Mouse (Mus musculus): Measurements from ENCODE around the gene Gpr141. TPM values are rescaled to one million over a fixed set of nuclear protein-coding genes. Genes with fewer than 3 reads are reported as not detected.

Gene Gpr141
- polyA plus RNA-seq, 1 experiment from 2014 or later: 0.15 TPM

- no peaks in the 10 kb centered on the region for H3K27me3 ChIP-seq (ENCODE audit: control insufficient read depth, insufficient read depth, low read length)
- no peak for ATAC-seq (replicated peaks; ENCODE audit: insufficient number of reproducible peaks, low FRiP score, low TSS enrichment, low read depth)
- no peak overlapping the region for H3K4me2 ChIP-seq (ENCODE audit: low read depth, low read length)
- no peak overlapping the region for H3K4me3 ChIP-seq (ENCODE audit: low read depth, low read length)
- no peaks in the 10 kb centered on the region for H3K9me3 ChIP-seq (replicated peaks; ENCODE audit: control insufficient read depth, low read length)
- no peaks in the 10 kb centered on the region for H3K36me3 ChIP-seq (replicated peaks; ENCODE audit: control insufficient read depth, insufficient read depth, low read depth, low read length)
- no peaks in the 10 kb centered on the region for H3K4me1 ChIP-seq (ENCODE audit: control insufficient read depth, insufficient read depth, low read length)
- no peak overlapping the region for H3K27ac ChIP-seq (replicated peaks; ENCODE audit: low read depth, low read length)
- DNase-seq (ENCODE audit: low spot score): no peak
- WGBS: 92% methylated on average over 4 of the region's 4 CpGs
- H3K9ac ChIP-seq (replicated peaks; ENCODE audit: low read length): no peak overlapping the region
These were observed 6.5 kb upstream of the Gpr141 start for GRCm38 (mm10) chr13:19830560-19830959.

GRCm38 (mm10) chr13:19828095-19828494 lies 4.0 kb upstream of the Gpr141 start:
- Histone ChIP-seq H3K36me3 (replicated peaks; ENCODE audit: control insufficient read depth, insufficient read depth, low read depth, low read length) (no peaks in the 10 kb centered on the region), H3K4me2 (ENCODE audit: low read depth, low read length) (no peak overlapping the region), H3K9me3 (replicated peaks; ENCODE audit: control insufficient read depth, low read length) (no peaks in the 10 kb centered on the region), H3K4me3 (ENCODE audit: low read depth, low read length) (no peak overlapping the region), H3K4me1 (ENCODE audit: control insufficient read depth, insufficient read depth, low read length) (no peaks in the 10 kb centered on the region), H3K9ac (replicated peaks; ENCODE audit: low read length) (no peak overlapping the region), H3K27me3 (ENCODE audit: control insufficient read depth, insufficient read depth, low read length) (no peaks in the 10 kb centered on the region), H3K27ac (replicated peaks; ENCODE audit: low read depth, low read length) (no peak overlapping the region)
- 100% methylated on average over 2 of the region's 2 CpGs for WGBS
- no peak for ATAC-seq (replicated peaks; ENCODE audit: insufficient number of reproducible peaks, low FRiP score, low TSS enrichment, low read depth)
- DNase-seq (ENCODE audit: low spot score): no peak

GRCm38 (mm10) chr13:19821639-19822038 lies 2.4 kb downstream of the Gpr141 start:
- Histone ChIP-seq H3K4me3 (ENCODE audit: low read depth, low read length) (no peak overlapping the region), H3K36me3 (replicated peaks; ENCODE audit: control insufficient read depth, insufficient read depth, low read depth, low read length) (no peaks in the 10 kb centered on the region), H3K9ac (replicated peaks; ENCODE audit: low read length) (no peak overlapping the region), H3K9me3 (replicated peaks; ENCODE audit: control insufficient read depth, low read length) (no peaks in the 10 kb centered on the region), H3K27me3 (ENCODE audit: control insufficient read depth, insufficient read depth, low read length) (no peaks in the 10 kb centered on the region), H3K27ac (replicated peaks; ENCODE audit: low read depth, low read length) (no peak overlapping the region), H3K4me2 (ENCODE audit: low read depth, low read length) (no peak overlapping the region), H3K4me1 (ENCODE audit: control insufficient read depth, insufficient read depth, low read length) (no peaks in the 10 kb centered on the region)
- ATAC-seq (replicated peaks; ENCODE audit: insufficient number of reproducible peaks, low FRiP score, low TSS enrichment, low read depth) (no peak), DNase-seq (ENCODE audit: low spot score) (no peak)

- Histone ChIP-seq H3K4me3 (ENCODE audit: low read depth, low read length) (no peak overlapping the region), H3K4me2 (ENCODE audit: low read depth, low read length) (no peak overlapping the region), H3K27me3 (ENCODE audit: control insufficient read depth, insufficient read depth, low read length) (no peaks in the 10 kb centered on the region), H3K9me3 (replicated peaks; ENCODE audit: control insufficient read depth, low read length) (no peaks in the 10 kb centered on the region), H3K4me1 (ENCODE audit: control insufficient read depth, insufficient read depth, low read length) (no peaks in the 10 kb centered on the region), H3K9ac (replicated peaks; ENCODE audit: low read length) (no peak overlapping the region), H3K36me3 (replicated peaks; ENCODE audit: control insufficient read depth, insufficient read depth, low read depth, low read length) (no peaks in the 10 kb centered on the region), H3K27ac (replicated peaks; ENCODE audit: low read depth, low read length) (no peak overlapping the region)
- WGBS: 88% methylated on average over 4 of the region's 4 CpGs
- ATAC-seq (replicated peaks; ENCODE audit: insufficient number of reproducible peaks, low FRiP score, low TSS enrichment, low read depth): no peak
- no peak for DNase-seq (ENCODE audit: low spot score)
These were observed 4.1 kb downstream of the Gpr141 start for GRCm38 (mm10) chr13:19819926-19820325.

- H3K27me3 ChIP-seq (ENCODE audit: control insufficient read depth, insufficient read depth, low read length): no peaks in the 10 kb centered on the region
- H3K4me3 ChIP-seq (ENCODE audit: low read depth, low read length): no peak overlapping the region
- DNase-seq (ENCODE audit: low spot score) (no peak), ATAC-seq (replicated peaks; ENCODE audit: insufficient number of reproducible peaks, low FRiP score, low TSS enrichment, low read depth) (no peak)
- no peak overlapping the region for H3K27ac ChIP-seq (replicated peaks; ENCODE audit: low read depth, low read length)
- H3K9me3 ChIP-seq (replicated peaks; ENCODE audit: control insufficient read depth, low read length): no peaks in the 10 kb centered on the region
- no peak overlapping the region for H3K4me2 ChIP-seq (ENCODE audit: low read depth, low read length)
- H3K9ac ChIP-seq (replicated peaks; ENCODE audit: low read length): no peak overlapping the region
- H3K36me3 ChIP-seq (replicated peaks; ENCODE audit: control insufficient read depth, insufficient read depth, low read depth, low read length): no peaks in the 10 kb centered on the region
- no peaks in the 10 kb centered on the region for H3K4me1 ChIP-seq (ENCODE audit: control insufficient read depth, insufficient read depth, low read length)
- 47% methylated on average over 2 of the region's 2 CpGs for WGBS
These were observed 4.8 kb downstream of the Gpr141 start for GRCm38 (mm10) chr13:19819243-19819642.

- H3K9ac ChIP-seq (replicated peaks; ENCODE audit: low read length): no peak overlapping the region
- no peak overlapping the region for H3K4me2 ChIP-seq (ENCODE audit: low read depth, low read length)
- no peaks in the 10 kb centered on the region for H3K9me3 ChIP-seq (replicated peaks; ENCODE audit: control insufficient read depth, low read length)
- WGBS: 90% methylated on average over 3 of the region's 3 CpGs
- H3K27ac ChIP-seq (replicated peaks; ENCODE audit: low read depth, low read length): no peak overlapping the region
- H3K36me3 ChIP-seq (replicated peaks; ENCODE audit: control insufficient read depth, insufficient read depth, low read depth, low read length): no peaks in the 10 kb centered on the region
- ATAC-seq (replicated peaks; ENCODE audit: insufficient number of reproducible peaks, low FRiP score, low TSS enrichment, low read depth) (no peak), DNase-seq (ENCODE audit: low spot score) (no peak)
- no peak overlapping the region for H3K4me3 ChIP-seq (ENCODE audit: low read depth, low read length)
- H3K27me3 ChIP-seq (ENCODE audit: control insufficient read depth, insufficient read depth, low read length): no peaks in the 10 kb centered on the region
- H3K4me1 ChIP-seq (ENCODE audit: control insufficient read depth, insufficient read depth, low read length): no peaks in the 10 kb centered on the region
These were observed 29.1 kb downstream of the Gpr141 start for GRCm38 (mm10) chr13:19794942-19795341.

GRCm38 (mm10) chr13:19794486-19794885 lies 29.6 kb downstream of the Gpr141 start:
- no peaks in the 10 kb centered on the region for H3K9me3 ChIP-seq (replicated peaks; ENCODE audit: control insufficient read depth, low read length)
- no peak overlapping the region for H3K4me2 ChIP-seq (ENCODE audit: low read depth, low read length)
- H3K36me3 ChIP-seq (replicated peaks; ENCODE audit: control insufficient read depth, insufficient read depth, low read depth, low read length): no peaks in the 10 kb centered on the region
- DNase-seq (ENCODE audit: low spot score): no peak
- H3K4me3 ChIP-seq (ENCODE audit: low read depth, low read length): no peak overlapping the region
- no peaks in the 10 kb centered on the region for H3K4me1 ChIP-seq (ENCODE audit: control insufficient read depth, insufficient read depth, low read length)
- H3K9ac ChIP-seq (replicated peaks; ENCODE audit: low read length): no peak overlapping the region
- no peak for ATAC-seq (replicated peaks; ENCODE audit: insufficient number of reproducible peaks, low FRiP score, low TSS enrichment, low read depth)
- no peak overlapping the region for H3K27ac ChIP-seq (replicated peaks; ENCODE audit: low read depth, low read length)
- WGBS: 80% methylated on average over 6 of the region's 6 CpGs
- no peaks in the 10 kb centered on the region for H3K27me3 ChIP-seq (ENCODE audit: control insufficient read depth, insufficient read depth, low read length)

- Histone ChIP-seq H3K27ac (replicated peaks; ENCODE audit: low read depth, low read length) (no peak overlapping the region), H3K9me3 (replicated peaks; ENCODE audit: control insufficient read depth, low read length) (no peaks in the 10 kb centered on the region), H3K27me3 (ENCODE audit: control insufficient read depth, insufficient read depth, low read length) (no peaks in the 10 kb centered on the region), H3K4me3 (ENCODE audit: low read depth, low read length) (no peak overlapping the region), H3K36me3 (replicated peaks; ENCODE audit: control insufficient read depth, insufficient read depth, low read depth, low read length) (no peaks in the 10 kb centered on the region), H3K4me2 (ENCODE audit: low read depth, low read length) (no peak overlapping the region), H3K9ac (replicated peaks; ENCODE audit: low read length) (no peak overlapping the region), H3K4me1 (ENCODE audit: control insufficient read depth, insufficient read depth, low read length) (no peaks in the 10 kb centered on the region)
- WGBS: 77% methylated on average over 4 of the region's 4 CpGs
- DNase-seq (ENCODE audit: low spot score) (no peak), ATAC-seq (replicated peaks; ENCODE audit: insufficient number of reproducible peaks, low FRiP score, low TSS enrichment, low read depth) (no peak)
These were observed 30.3 kb downstream of the Gpr141 start for GRCm38 (mm10) chr13:19793761-19794160.
